Mouse (Mus musculus) ovary, postnatal 36 days (tissue): ENCODE data around the gene Dmxl2.

Experiments used
- DNase-seq: peaks from one replicate; pipeline ENCODE4 v3.0.0; 2022; ENCODE audit warnings: low spot score, mixed read lengths

Gene Dmxl2

DNA sequence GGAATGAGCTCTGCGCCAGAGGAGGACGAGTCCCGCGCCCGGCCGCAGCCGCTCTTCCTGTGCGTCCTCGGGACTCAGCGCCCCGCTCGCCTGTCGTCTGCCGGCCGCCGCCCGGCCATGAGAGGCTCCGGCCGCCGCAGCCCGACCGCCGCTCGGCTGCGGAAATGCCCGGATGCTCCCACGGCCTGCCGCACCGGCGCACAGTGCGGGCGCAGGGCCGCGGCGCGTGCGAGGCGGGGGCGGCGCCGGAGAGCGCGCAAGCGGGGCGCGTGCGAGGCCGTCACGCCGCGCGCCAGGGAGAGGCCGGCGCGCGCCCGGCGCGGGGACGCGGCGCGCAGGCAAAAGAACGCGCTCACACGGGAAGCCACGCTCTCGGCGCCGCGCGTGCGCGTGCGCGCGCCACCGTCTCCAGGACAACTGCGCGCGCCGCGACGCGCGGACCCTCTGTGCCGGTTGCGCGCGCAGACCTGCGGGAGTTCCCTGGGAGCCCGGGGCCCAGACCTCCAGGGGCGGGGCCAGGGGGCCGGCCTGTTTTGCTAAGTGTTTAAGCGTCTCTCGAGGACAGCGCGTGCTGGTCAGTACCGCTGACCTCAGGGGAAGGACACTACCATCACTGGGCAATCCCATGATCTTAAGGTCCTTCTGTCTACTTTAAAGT lies at the start of gene Dmxl2:
Dmxl2 (minus strand) TSS at position 174 of the 658 bp plus-strand sequence.
- DNase-seq: peak; percentile 89

DNA sequence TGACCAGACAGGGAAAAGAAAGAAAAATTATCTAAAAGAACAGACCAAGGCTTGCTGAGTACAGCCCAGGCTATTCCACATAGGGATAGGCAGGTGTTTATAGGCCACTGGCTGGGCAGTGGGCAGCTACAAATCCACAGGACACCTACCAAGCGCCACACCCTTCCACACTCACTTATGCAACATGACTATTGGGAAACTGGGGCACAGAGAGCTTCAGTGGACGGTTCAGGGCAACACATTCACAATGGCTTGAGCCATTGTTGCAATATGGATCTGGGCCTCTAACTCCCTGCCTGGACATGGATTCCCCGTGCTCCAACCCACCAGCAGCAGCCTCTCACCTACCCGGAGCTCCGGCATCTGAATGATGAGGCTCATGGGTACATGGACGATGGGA lies 48.0 kb upstream of the Dmxl2 start:
- no peak for DNase-seq

DNA sequence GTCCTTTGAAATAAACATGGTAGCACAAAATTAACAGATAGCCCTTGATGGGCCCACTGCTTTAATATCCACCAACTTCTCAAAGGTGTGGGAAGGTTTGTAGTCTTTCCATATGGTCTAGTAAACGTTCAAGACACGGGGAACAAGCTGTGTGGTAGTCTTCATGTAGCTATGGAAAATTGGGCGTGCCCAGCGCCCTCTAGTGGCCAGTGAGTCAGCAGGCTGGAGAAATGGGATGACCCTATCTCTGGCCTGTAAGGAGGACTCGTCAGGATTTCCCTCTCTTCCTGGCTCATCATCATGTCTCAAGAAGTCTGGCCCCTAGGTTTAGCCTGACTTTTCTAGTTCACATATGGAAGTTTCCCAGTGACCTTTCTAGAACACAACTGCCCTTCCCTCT lies 46.1 kb upstream of the Dmxl2 start:
- DNase-seq: peak; percentile 63

DNA sequence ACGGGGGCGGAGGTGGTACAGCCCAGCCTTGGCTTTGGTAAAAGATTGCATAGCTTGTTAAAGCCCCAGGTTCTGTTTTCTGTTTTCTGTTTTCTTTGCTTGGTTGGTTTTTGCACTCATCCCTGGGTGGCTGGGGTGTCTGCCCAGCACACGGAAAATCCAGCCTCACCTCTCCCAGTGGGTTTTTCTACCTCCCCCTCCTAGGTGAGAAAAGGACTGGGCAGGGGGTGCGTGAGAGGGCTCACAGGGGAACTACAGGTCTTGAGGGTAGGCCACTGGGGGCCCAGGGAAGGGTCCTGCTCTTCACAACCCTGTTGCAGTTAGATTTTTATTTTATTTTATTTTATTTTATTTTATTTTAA lies 43.5 kb upstream of the Dmxl2 start:
- DNase-seq: no peak

DNA sequence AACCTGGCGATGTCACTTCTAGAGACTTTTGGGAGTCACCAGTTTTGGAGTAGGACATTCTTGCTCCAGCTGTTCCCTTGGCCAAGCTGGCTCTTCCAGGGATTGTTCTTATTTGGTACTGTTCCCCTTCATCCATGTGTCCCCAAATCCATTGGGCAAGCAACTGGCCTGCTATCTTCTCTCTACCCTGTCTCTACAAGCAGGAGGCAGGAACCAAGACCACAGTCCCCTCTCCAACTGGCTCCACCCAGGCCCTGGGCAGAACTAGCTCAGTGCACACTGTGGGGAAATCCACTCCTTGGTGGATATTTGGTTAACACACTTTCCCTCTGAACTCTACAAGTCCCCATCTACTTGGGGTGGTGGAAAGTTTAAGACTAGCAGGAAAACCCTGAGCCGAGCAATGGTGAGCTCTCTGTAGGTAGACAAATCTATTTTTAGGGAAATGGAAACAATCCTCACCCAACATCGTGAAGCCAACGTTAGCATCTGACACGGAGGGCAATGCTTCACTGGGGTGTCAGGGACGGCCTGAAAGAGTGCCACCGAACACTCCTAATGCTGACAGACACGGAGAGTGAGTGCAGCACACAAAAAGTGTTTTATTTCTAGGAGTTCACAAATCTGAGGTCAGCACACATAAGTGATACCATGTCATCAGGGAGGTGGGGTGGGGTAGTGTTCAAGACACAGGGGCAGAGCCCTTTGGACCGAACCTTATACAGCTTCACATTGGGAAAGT lies 43.0 kb upstream of the Dmxl2 start:
- DNase-seq: no peak

DNA sequence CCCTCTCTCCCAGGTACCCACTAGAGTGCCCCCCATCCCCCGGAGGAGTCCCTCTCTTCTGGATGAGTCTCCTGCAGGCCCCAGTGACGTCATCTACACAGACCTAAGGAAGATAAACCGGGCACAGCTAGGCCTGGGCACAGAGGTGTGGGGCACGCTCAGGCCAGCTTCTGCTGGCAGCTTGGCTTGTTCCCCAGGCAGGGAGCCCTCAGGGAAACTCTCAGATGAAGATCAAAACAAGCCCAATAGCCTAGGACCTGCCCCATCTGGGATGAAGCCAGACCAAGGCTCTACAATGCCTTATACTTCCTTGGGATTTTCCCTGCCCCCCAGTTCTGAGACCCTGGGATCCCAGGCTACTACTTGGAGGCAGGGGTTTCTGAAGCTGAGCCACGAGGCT lies 39.4 kb upstream of the Dmxl2 start:
- DNase-seq: no peak

DNA sequence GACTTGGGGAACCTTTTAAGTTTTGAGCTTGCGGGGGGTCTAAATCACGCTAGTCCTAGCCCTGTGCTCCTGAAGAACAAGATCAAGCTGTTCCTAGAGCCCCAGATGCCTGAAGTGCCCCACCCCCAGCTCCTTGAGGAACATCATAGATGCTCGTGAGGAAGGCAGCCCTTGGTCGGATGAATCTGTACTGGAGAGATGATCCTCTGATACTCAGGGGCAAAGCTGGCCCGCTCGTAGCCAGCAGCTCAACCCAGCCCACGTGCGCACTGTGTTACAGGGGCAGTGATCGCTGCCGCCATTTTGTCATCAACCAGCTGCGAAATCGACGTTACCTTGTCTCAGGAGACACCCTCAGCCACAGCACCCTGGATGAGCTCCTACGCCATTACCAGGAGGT lies 37.3 kb upstream of the Dmxl2 start, which contains the start of gene Sh2d7:
Sh2d7 (plus strand) TSS at position 301 of the 400 bp plus-strand sequence.
- DNase-seq: no peak

DNA sequence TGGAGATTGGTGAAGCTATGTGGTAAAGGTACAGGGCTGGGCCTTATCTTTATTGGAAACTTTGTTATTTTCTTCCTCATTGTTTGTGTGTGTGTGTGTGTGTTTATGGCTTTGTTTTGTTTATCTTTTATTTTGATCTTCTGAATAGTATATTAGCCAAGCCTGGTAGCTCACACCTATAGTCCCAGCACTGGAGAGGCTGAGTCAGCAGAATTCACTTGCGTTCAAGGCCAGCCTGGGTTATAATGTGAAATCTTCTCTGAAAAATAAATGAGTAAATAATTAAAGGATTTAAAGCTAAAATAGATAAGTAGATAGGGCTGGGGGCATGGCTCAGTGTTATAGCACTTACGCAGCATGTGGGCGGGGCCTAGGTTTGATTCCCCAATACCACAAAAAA lies 36.8 kb upstream of the Dmxl2 start:
- no peak for DNase-seq

DNA sequence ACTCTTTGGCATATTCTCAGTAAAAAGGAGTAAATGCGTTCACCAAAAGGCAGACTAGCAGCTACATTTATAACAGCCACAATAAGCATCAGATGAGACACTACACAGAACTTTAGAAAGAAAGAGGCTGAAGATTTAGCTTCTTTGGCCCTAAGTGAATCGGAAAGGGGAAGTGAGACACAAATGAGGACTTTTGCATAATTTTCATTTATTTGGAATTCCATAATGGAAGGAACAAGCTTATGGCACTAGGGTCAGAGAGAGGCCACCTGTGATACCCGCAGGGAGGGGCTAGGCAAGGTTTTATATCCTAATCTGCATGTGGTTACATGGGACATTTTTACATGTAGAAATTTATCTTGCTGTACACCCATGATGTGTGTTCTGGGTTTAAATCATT lies 36.1 kb upstream of the Dmxl2 start:
- no peak for DNase-seq

DNA sequence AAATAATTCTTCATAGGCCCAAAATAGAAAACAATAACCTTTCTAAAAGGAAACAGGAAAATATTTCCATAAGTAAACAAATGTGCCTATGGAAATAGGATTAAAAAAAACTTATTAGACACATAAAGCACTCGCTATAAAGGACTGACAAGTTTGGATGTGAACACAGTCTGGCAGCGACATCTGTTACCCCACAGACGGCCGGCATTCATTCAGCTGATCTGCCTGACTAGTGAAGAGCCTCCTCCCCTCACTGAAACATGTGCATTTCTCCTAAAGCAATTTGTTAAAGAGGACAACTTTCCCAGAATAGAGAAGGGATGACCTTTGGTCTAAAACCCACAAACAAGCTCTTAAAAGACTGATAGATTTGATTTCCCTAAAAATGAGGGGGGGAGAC lies 35.6 kb upstream of the Dmxl2 start:
- no peak for DNase-seq

DNA sequence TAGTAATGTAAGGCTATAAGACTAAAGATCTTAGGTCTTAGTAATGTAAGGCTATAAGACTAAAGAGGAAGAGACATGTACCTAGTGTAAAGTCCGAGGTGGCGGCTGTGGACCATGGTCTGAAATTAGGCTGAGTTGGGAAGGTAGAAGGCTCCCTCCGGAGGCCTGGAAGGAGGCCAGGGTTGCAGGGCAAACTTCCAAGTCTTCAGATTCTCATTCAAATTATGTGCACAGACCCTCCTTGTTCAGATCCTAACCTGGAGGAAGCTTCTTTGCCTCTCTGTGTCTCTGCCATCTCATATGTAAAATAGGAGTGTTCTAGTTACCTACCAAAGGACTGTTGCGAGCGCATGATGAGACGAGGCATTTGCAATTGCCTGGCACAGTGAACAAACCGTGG lies 34.8 kb upstream of the Dmxl2 start:
- no peak for DNase-seq

DNA sequence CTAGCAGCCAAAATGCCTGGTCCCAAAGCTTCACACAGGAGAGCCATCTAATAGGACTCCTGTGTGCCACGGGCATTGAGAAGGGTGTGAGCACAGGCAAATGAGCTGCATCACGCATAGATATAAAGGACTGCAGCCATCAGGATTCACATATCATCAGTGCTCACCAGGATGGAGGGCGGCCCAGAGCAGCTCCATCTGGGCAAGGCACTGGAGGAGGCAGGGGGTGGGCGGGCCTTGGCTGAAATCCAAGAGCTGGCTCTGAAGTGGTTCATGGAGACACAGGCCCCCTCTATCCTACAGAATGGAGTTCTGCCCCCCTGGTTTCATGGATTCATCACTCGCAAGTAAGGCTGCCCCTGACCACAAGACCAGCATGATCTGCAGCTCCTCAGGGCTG lies 32.5 kb upstream of the Dmxl2 start:
- DNase-seq: peak; percentile 33

DNA sequence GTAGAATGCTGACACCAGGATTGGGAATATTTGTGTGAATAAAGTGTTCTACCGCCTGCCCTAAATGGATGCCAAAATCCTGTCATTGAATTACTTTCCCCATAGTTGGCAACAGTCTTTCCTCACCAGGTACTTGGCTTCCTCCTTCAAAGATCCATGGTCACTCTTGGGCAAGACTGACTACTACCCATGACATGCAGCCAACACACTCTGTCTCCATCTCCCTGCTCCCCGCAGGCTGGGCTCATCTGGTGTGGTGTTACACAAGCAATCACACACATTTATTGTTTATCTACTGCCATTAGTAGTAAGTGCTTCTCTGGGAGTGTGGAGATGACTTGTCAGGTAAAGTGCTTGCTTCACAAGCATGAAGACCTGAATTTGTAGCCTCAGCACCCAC lies 31.5 kb upstream of the Dmxl2 start:
- no peak for DNase-seq

DNA sequence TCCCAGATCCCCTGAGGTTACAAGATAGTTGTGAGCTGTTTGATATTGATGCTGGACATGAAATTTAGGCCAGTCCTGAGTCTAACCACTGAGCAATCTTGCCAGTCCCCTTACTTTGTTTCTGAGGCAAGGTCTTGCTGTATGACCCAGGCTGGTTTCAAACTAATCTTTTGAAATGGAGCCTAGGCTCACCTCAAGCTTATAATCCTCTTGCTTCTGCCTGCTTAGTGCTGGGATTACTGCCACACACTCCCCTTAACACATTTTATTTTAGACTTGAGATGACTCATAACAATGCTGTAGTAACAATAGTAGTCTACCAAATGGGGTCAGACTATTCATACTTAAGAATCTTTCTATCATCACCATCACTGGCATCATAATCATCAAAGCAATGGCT lies 30.0 kb upstream of the Dmxl2 start:
- DNase-seq: no peak

DNA sequence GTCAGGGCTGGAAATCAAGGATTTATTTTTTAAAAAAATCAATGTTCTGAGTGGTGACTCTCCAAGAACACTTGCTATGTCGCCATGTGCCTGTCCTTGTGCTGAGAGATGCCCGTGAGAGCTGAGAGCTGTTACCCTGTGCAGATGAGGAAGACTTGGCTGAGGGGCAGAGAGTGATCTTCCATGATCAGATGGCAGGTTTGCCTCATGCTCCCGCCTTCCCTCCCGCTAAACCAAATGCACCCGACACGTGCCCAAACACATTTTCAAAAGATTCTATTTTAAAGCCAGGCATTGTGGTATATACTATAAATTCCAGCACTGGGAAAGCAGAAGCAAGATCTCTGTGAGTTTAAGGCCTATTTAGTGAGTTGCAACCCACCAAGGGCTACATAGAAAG lies 29.4 kb upstream of the Dmxl2 start:
- DNase-seq: no peak

DNA sequence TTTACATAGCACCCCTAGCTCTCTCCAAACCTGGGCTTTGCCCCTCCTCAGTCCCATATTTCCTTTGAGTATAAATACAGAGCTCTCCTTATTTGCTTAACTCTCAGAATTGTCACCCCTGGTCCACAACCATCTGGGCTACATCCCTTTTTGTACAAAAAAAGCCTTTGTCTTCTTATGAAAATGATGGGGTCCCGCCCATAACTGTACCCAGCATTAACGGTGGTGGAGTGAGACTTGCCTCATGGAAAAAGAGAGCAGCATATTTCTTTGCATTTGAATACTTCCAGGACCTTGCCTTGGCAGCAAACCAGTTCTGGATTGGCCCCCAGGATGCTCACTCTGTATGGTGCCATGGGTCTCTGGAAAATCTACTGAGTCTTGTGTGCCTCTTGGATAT lies 28.5 kb upstream of the Dmxl2 start:
- DNase-seq: no peak

DNA sequence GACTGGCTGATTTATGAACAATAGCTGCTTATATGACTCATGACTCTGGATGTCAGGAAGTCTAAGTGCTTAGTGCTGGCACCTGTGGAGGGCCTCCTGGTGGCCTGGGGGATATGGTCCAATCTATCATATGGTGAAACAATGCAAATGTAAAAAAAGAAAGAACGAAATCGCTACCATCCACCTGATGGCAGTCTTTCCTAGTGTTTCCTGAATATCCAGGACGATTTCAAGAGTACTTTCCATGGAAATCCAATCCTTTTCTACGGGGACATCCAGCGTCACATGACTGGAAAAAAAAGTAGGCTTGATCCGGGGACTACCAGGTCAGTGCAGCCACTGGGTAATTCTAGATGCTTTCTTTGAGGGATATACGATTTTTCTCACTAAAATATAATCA lies 26.3 kb upstream of the Dmxl2 start:
- DNase-seq: no peak

DNA sequence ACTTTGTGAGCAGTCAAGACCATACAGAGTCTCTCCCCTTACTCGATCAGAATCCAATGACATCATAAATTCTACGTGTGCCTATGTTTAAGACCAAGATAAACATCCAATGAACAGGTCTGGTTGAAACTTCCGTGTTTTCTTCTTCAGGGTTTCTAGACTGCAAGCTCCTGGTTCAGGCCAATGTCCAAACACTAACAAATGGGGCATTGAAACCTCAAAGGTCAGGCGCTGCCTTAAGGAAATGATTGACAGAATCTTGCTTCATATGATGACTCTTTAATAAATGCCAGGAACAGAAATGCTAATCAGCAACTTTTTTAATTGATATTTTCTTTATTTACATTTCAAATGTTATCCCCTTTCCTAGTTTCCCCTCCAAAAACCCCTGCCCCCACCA lies 18.9 kb upstream of the Dmxl2 start:
- no peak for DNase-seq

DNA sequence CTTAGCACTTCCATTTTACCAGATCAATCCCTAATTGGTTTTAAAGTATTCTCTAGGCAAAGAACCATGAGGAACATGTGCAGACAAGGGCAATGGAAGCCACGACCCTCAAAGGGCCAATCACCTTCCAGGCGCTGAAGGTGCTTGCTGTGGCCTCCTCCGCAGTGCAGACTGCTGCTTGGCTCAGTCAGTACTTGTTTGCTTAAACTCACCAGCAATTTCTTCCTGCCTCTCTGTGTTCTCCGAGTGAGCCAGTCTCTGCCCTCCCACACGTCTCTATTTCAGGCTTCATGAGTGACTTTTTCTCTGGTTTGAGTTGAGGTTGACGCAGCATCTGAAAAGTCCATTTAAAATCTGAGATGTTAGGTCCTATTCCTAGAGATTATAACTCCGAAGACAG lies 17.5 kb upstream of the Dmxl2 start:
- no peak for DNase-seq

DNA sequence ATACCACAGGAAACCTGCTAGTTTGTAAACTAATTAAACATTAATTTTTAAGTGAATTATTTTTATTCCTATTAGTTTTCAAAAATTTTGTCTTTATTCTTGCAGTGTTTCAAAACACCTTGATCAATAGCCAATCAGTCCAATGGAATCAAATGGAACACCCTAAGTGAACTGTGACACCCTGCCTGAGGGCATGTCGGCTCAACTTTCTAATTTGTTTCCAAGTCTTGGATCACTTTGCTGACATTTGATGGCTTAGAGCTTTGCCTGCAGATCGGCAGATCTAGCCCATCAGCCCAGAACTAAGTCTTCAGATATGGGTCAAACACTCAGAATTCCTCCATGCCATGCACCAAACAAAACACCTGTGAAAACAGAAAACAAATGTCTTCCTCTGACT lies 14.6 kb upstream of the Dmxl2 start:
- no peak for DNase-seq

DNA sequence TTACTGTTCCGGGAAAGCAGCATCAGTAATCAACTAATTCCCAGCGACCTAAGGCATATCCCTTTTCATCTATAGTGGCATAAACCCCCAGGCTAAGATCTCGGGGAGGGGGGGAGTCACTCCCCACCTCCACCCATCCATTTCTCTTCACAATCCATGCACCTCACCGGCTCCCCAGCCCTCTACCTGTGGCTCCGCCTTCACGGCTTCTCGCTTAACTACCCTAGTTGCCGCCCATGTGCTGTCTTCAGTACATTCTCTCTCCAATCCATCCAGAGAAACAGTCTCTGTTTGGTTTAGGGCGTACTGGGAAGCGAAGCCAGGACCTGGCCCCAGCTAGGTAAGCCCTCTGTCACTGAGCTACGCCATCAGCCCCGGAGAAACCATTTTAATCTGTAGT lies 1.4 kb upstream of the Dmxl2 start:
- no peak for DNase-seq

DNA sequence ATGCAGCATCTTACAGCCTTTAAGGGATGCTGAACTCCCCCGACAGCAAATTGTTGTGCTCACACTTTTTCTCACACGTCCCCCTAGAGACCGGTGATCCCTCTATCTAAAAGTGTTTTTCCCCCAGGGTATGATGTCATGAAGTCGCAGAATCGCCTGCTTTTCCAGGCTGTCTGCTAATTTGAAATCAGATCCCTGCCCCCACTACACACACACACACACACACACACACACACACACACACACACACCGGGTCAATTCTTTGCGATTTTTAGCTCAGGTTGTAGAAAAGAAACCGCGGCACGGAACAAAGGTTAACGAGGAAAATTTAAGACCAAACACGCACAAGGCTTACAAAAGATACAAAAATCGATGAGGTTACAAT lies 677 bp upstream of the Dmxl2 start:
- DNase-seq: no peak

DNA sequence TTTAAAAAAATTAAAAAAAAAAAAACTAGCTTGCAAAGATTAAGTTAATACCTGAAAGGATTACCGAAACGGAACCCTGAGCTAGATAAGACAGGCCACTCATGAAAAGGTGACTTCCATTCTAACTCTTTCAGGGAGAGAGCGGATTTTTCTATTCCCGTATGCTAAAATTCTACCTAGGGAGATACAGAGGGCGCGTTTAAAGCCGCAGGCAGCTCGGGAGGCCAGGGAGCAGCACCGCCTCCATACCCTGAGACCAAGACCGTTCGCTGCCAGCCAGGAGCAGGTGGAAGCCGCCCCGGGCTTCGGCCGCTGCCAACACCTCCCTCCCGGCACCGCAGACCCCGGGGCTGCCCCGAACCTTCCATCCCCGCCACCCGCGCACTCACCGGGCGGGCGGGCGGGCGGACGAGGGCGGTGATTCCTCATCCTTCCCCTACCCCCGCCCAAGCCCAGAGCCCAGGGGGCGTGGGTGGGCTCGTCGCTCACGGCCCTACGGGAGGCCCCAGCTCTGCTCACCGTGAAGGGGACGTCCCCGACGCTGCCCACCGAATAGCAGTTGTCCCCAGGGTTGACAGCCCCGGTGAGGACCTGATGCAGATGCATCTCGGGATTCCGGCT lies 484 bp downstream of the Dmxl2 start:
- peak; percentile 50 for DNase-seq

DNA sequence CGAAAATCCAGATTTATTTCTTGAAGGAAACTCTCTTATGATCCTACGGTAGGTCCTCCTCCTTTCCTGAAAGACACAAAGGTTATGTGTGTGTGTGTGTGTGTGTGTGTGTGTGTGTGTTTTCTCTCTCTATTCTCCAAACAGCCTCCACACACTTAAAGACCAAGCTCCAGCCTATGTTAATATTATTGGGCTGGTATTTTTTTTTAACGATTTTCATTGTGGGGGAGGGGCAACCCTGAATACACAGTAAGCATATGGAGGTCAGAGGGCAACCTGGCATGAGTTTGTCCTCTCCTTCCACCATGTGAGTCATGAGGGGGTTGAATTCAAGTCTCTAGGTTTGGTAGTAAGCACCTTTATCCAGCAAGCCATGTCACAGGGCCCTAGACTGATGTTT lies 1.6 kb downstream of the Dmxl2 start:
- DNase-seq: no peak
